Mouse (Mus musculus): ENCODE data around the gene Sh3gl2. TPM values are rescaled to one million over a fixed set of nuclear protein-coding genes. Genes with fewer than 3 reads are reported as not detected.

Sh3gl2 gene
- total RNA-seq, 2 experiments from 2014 or later, result 0.59 to 1.1 TPM

DNA sequence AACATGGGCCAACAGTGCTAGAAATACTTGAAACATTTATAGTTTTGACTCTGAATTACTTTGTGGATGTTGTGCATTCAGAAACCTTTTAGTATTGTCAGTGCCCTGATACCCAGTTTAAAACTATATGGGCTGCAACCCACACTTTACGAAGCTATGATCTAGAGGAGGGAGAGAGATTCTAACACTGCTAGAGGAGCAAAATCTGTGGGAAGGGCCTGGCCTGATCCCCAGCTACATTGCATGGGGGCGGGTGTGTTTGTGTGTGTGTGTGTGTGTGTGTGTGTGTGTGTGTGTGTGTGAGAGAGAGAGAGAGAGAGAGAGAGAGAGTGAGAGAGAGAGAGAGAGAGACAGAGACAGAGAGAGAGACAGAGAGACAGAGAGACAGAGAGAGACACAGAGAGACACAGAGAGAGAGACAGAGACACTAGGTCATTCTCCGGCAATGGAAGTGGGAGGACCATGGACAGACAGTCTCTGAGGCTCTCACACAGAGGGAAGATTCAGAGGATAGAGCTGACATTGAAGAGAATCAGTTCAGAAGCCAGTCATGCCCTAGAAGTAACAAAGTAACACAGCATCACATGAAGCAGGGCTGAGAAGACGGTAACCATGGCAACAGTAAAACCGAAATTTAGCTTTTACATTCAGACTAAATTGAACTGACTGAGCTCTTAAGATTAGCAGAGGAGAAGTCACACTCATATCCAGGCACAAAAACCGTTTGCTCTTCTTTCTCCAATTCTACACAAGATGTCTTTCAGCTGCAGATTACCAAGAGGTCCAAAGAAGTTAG lies 95.9 kb downstream of the Sh3gl2 start:
- DNase-seq (ENCODE audit: low spot score in 2 of 2), result no peak

DNA sequence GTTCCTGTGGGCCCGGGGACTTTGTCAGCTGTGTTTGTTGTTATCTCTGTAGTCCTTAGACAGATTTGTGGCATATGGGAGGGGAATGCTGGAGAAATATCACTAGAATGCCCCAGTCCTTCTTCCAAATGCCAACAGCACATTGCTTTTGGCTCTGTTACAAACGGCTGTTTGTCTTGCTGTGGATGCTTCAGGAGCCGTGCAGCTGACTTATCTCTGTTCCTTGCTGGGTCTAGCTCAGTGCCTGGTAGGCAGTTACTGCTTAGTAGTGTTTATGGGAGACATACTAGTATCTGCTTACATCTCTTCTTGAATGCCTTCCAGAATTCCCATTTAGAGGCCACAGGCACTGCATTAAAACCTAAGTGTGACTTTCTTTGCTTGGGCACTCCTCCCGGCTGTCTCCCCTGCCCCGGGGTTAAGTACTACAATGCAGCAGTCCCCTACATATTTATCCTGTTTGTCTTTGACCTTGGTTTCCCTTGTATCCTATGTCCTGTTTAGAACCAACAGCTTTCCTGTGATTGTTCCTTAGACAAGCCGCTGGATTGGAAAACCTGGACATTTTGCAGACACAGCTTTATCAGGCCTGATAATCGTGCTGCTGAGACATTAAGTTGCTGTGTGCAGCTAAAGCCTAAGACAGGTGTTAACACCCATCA lies 101.1 kb downstream of the Sh3gl2 start:
- no peak for DNase-seq (ENCODE audit: low spot score in 2 of 2)

DNA sequence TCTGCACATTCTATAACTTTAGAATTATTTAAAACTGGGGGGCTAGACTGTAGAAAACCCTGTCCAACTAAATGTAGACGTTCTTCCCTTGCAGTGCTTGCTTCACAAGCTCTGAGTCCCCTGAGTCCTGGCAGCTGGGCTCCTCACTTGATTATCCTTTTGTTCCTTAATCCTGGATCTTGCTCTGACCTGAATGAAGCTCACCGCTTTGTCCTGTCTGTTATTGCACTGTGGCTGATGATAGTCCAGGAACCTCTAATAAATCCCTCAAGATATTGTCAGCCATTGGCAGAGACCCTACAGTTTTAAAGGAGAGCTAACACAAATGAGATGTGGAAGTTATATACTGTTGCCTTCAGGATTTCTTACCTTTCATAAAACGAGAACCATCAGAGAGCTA lies 114.2 kb downstream of the Sh3gl2 start:
- no peak for DNase-seq (ENCODE audit: low spot score in 2 of 2)

DNA sequence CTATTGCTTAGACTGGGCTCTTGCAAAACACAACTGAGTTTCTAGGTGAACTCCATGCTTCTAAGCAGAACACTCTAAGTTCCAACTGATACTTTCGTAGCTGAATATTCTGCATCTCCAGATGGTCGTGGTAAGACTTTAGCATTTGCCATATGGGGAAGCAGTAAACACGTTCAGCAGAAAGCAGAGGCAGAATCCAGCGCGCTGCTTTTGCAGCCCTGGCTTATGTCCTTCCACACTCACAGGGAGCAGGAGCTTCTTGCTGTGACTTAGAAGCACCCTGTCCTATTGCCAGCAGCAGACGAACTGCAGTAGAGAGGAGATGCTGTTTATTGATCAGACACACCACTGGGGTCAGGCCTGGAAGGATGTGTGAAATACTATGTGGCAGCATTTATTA lies 120.5 kb downstream of the Sh3gl2 start:
- DNase-seq (ENCODE audit: low spot score in 2 of 2), result no peak

DNA sequence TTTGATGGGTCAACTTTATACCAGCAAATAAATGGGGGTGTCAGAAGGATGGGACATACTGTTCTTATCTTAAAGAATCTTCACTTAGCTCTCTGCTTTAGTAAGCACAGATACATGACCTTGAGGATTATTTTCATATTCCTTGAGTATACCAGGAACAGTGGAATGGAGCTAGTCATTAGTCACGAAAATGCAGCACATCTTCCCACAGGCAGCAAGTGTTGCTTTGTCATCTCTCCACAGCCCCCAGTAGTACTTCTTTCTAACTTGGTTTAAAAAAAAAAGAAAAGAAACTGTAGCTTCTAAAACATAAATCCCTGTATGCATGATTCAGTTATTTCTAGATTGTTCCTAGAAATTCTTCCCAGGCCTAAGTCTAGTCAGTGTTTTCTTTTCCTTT lies 121.1 kb downstream of the Sh3gl2 start:
- DNase-seq (ENCODE audit: low spot score in 2 of 2), result no peak

DNA sequence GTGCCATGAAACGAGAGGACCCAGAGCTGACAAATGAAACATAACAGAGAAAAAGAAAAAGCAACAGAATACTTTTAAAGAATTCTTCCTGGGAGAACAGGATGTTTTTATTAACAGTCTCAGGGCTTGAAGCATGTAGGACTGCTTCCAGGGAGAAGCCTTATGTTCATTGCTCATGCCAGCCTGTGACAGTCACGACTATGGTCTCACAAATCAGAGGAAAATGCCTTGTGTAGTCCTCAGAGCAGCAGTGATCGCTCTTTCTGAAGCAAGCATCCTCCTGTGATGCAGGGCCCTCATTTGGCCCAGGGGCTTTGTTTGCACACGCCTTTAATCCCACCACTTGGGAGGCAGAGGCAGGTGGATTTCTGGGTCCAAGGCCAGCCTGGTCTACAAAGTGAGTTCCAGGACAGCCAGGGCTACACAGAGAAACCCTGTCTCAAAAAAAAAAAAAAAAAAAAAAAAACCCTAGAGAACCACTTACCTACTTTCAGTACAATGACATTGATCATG lies 129.8 kb downstream of the Sh3gl2 start:
- DNase-seq (ENCODE audit: low spot score in 2 of 2), result no peak

DNA sequence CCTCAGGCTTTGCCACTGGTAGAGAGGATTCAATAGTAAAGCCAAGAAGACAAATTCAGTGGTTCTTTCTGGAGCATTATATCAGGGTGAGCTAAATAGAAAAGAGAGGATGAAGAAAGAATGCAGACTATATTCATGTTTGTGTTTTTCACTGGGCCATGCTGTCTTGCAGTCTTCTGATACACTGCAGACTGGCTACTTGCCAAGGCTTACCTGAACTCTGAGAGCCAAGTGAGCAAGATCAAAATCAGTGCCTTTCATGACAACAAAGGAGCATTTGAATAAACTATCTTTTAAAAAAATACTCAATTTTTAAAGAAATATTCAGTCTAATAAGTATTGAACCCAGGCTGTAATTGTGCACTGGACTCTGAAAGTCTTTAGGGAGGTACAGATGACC lies 131.4 kb downstream of the Sh3gl2 start:
- no peak for DNase-seq (ENCODE audit: low spot score in 2 of 2)

DNA sequence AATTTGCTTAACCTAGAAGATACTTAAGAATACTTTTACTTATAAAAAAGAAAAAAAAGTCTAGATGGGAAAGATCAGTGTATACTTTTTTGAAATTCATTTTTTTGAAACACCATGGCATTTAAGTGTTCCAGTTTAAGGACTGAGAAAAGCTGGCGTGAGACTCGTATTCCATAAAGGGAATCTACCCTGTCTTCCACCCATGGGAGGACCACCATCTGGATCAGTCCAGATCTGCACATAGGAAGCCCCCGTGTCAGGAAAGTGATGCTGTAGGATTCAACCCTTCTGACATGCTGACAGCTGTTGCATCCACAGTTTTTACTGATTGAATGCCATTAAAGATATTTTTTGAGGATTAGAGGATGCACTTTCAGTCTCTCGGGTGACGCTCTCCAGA lies 134.2 kb downstream of the Sh3gl2 start:
- no peak for DNase-seq (ENCODE audit: low spot score in 2 of 2)

DNA sequence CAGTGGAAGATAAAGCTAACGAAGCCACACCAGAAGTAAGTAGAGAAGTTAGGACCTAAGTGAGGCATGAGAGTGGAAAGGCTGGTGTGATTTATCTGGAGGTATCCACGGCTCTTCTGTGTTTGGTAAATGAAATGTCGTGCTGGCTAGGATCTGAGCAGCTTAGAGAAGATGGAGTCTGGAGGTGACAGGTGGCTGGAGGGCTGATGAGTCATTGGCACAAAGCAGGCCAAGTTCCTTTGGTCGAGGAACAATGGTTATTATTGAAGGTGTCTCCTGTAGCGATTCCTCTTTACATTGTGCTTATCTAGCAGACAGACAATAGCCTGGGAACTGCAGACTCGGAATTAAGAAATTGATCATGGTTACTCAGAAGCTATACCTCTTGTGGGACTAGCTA lies 135.8 kb downstream of the Sh3gl2 start:
- DNase-seq (ENCODE audit: low spot score in 2 of 2), result no peak

DNA sequence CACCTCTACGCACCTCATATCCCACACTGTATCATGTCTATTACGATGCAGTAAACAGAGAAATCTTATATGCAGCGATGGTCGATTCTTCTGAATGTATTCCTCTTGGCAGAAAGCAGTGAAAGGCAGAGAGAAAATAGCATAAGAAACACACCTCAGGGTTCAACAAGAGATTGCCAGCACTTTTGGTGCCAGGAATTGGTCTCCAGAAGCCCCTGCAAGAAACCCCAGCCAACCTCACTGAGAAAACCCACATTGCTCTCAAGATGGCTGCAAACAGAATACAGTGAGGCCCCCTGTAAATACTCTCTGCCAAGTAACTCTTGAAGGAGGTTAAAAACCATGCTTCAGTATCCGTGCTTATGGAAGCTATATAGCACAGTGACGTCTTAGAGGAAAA lies 141.0 kb downstream of the Sh3gl2 start:
- no peak for DNase-seq (ENCODE audit: low spot score in 2 of 2)

DNA sequence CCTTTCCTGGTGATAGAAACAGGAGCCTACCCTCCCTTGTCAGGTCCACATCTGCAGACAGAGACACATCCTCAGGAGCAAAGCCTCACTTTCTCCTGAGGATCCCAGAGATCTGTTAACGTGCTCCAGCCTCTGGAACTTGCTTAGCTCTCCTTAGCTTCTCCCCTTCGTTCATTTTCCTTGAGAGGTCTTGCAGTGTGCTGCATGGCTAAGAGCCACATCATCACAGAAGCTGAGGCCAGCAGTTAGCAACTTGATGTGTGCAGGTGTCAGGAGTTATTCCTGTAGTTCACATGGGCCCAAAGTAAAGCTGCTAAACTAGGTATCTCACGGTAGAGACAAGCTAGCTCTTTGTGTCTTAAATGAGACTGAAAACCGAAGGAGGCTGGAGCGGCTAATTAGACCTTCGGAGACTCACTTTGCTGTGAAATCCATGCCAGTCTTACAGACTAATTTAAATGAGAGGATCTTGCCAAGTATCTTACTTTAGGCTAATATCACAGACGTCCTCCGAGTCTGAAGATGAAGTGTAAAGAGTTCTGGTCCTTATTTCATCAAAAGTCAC lies 143.2 kb downstream of the Sh3gl2 start:
- no peak for DNase-seq (ENCODE audit: low spot score in 2 of 2)

DNA sequence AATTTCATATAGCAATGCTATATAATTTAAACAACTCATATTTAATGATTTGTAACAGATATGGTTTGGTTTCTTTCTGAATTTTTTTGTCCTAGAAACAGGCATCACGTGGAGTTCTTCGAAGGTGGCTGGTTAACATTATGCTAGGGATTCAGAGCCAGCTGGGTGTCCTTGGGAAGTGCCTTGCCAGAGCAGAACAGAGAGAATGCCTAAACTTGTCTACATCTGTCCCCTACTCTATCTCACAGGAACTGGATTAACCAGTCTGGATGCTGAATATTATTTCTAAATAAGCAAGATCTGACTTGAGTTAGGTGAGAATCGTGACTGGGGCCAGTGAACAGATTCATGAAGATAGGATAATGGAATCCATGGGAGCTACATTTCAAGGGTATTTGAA lies 157.7 kb downstream of the Sh3gl2 start:
- DNase-seq (ENCODE audit: low spot score in 2 of 2), result no peak

DNA sequence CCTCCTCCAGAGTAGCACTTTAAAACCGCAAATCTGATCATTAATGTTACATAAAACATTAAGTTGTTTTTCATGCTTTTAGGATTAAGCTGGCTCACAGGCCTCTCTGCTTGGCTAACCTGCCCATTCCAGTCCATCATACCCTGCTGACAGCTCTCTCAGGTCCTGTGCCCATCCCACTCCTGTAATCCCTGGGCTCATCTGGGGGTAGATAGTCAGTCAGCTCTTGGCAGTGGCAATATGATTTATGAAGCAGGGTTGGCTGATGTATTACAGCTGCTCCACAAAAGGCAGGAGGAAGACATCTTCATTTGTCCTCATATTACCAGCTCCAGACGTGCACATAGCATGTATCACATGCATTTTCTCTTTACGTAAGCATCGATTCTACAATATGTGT lies 158.3 kb downstream of the Sh3gl2 start:
- no peak for DNase-seq (ENCODE audit: low spot score in 2 of 2)

DNA sequence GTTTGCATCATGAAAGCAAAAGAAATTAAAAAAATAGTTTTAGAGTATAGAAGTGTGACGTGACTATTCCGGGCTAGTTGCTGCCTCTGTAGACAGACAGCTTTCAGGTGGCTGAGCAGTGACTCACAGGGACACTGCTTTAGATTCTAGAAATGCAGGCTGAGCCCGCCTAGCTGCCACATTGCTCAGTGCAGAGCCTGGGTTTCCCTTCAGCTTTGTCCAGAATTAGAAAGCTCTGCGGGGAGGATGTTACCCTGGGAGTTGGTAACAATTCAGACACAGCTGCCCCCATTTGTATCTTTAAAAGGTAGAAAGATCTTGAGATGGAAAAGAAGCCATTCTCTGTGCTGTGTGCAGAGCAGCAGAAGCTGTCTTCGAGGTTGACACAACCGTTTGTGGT lies 166.1 kb downstream of the Sh3gl2 start:
- DNase-seq (ENCODE audit: low spot score in 2 of 2), result no peak

DNA sequence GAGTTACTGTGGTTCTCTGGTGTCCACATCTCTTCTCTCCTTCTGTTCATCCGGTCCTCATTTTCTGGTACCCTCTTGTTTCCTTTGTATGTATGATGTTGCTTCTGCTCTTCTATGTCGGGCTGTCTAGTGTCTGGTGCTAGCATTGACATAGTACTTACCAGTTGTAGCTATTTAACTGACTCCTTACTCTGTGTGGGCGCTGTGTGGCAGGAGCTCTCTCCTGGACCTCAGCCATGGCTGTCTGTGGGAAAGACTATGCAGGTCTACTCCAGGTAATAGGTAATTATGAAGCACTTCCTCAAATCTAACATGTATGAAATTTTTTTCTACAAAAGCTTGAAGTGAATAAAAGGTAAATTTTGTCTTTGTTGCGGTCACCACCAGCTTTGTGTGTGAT lies 169.9 kb downstream of the Sh3gl2 start:
- DNase-seq (ENCODE audit: low spot score in 2 of 2), result no peak

DNA sequence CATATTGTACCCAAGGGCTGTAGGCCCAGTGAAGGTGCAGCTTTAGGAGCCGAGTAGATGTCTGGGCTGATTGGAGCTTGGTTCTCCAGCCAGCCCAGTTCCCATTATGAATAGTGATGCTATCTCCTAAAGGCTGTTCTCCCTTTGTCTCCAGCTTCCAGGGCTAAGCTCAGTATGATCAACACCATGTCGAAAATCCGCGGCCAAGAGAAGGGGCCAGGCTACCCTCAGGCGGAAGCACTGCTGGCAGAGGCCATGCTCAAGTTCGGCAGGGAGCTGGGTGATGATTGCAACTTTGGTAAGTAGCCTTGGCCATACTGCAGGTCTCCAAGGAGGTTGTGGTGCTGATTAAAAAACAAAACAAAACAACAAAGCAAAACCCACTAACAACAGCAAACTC lies 171.3 kb downstream of the Sh3gl2 start:
- DNase-seq (ENCODE audit: low spot score in 2 of 2), result no peak

DNA sequence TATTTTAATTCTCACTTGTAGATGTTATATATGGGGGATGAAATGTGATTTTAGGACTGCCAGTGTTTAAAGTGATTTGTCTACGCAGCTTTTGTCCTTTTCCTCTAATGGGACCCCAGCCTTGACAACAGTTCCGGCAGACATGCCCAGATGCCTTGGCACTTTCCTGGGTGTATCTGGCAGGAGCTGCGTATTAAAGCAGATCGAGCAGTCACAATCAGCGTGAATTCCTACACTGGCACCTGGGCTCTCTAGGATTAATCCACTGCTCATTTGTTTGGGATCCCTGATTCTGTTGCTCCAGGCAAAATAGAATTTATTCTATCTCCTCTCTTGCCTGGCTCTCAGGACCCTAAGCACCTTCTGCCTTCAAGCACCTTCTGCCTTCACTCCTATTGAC lies 171.7 kb downstream of the Sh3gl2 start:
- no peak for DNase-seq (ENCODE audit: low spot score in 2 of 2)

DNA sequence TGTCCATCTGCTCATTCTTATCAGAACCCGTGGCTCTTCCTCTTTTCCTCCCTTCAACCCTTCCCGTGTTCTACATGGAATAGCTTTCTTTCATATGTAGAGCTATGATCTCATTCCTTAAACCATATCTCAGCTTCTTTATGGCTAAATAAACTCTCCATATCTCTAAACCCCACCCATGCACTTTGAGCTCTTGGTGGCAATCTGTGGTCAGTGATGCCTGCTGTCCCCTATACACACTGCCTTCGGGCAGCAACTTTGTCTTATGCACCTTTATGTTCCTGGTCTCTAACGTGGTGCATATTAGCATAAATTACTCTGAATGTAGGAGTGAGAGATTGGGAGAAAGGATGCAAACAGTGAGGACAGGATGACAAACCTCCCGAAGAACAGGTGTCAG lies 180.3 kb downstream of the Sh3gl2 start:
- DNase-seq (ENCODE audit: low spot score in 2 of 2), result no peak

DNA sequence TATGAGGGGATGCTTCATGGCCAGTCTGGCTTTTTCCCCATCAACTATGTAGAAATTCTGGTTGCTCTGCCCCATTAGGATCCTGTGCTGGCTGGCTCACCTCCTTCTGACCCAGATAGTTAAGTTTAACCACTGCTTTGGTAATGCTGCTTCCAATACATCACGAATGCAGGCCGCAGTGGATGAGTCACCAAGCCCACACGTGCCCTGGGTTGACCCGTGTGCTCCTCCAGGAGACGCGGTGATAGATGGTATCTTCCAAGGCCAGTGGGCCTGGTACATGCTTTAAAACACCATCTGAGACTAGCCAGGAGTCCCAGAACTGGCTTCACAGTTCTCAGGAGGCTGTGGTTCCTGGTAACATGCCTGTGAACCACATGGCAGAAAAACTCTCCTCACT lies 182.8 kb downstream of the Sh3gl2 start:
- no peak for DNase-seq (ENCODE audit: low spot score in 2 of 2)

DNA sequence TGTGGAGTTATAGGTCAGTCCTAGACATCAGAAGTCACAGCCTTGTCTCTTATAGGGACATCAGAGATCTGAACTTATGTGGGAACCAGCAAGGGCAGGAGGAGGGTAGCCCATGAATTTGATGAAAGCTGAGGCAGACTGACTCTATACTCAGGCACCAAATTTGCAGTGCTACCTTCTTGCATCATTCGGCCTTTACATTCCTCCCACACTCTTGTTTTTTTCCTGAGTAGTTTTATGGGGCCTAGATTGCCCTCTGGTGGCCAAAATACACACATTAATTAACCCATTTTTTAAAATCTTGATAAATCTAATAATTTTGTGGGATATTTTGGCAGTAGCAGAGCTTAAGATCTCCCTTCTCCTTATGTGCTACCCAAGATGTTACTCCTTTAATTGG lies 186.9 kb downstream of the Sh3gl2 start:
- no peak for DNase-seq (ENCODE audit: low spot score in 2 of 2)

DNA sequence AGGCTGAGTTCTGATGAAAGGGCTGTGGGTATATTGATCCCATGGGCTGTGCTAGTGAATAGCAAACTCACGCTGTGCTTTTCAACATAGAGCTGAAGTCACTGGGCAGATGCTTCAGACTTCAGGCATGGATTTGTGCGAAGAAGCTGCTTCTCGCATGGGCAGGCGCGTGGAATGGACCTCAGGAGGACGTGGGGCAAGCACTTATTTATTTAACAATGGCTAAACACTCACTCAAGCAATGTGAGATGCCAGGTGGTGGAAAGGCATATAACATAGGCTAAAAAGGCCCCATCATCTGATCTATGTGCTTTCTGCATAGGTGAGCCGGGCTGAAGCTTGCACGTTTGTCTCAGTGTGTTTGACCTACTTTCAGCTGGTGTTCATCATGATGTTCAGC lies 193.8 kb downstream of the Sh3gl2 start:
- DNase-seq (ENCODE audit: low spot score in 2 of 2), result no peak

DNA sequence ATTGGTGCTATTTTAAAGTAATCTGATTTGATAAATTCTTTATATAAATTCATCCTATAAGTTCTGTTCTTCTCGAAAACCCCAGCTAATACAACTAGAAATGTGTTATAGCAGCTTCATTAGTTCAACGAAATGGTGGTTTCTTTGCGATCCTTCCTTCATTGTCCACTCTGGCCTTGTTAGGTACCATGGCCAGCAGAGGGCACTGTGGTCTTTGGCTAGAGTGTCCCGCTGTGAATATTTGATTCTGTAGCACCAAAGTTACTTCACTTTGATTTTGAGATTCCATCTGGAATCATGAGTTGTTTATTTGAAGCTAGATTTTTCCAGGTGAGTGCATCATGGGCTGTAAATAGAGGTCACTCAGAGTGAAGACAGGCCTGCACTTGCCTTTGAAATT lies 197.9 kb downstream of the Sh3gl2 start:
- peak; percentile 38 to 74 for DNase-seq (ENCODE audit: low spot score in 2 of 2)

All from gastrocnemius, postnatal 4 days (tissue).